Mouse (Mus musculus): Measurements from ENCODE around the gene 4930523C07Rik. TPM values are rescaled to one million over a fixed set of nuclear protein-coding genes. Genes with fewer than 3 reads are reported as not detected.

The 4930523C07Rik gene
- total and polyA plus RNA-seq, 2 experiments from 2014 or later = 3.3 to 3.8 TPM

- Histone ChIP-seq H3K9me3 (ENCODE audit: low read length) (no peaks in the 10 kb centered on the region), H3K27me3 (ENCODE audit: insufficient read depth, low read length) (no peaks in the 10 kb centered on the region), H3K4me2 (ENCODE audit: low read depth) (no peak overlapping the region), H3K36me3 (ENCODE audit: insufficient read depth) (no peaks in the 10 kb centered on the region), H3K4me1 (ENCODE audit: insufficient read depth) (0 out of 2 replicates have a peak, but pooled peaks cover 6% of the 10 kb centered on the region), H3K4me3 (ENCODE audit: low read depth, low read length) (no peak overlapping the region), H3K27ac (ENCODE audit: low read depth, low read length) (no peak overlapping the region), H3K9ac (no peak overlapping the region)
- 69% methylated on average over 5 of the region's 5 CpGs for WGBS
- DNase-seq = no peak
- no peak for TF ChIP-seq CTCF (IDR thresholded peaks at IDR 0.05; ENCODE audit: low read depth)
- no peak for ATAC-seq
Observed at GRCm38 (mm10) chr1:160045971-160046370, 1.8 kb downstream of the 4930523C07Rik start.

- Histone ChIP-seq H3K27ac (ENCODE audit: low read depth, low read length) (no peak overlapping the region), H3K4me1 (ENCODE audit: insufficient read depth) (0 out of 2 replicates have a peak, but pooled peaks cover 6% of the 10 kb centered on the region), H3K36me3 (ENCODE audit: insufficient read depth) (no peaks in the 10 kb centered on the region), H3K9me3 (ENCODE audit: low read length) (no peaks in the 10 kb centered on the region), H3K27me3 (ENCODE audit: insufficient read depth, low read length) (no peaks in the 10 kb centered on the region), H3K4me2 (ENCODE audit: low read depth) (no peak overlapping the region), H3K4me3 (ENCODE audit: low read depth, low read length) (no peak overlapping the region), H3K9ac (no peak overlapping the region)
- ATAC-seq (no peak), DNase-seq (no peak)
- no peak for TF ChIP-seq CTCF (IDR thresholded peaks at IDR 0.05; ENCODE audit: low read depth)
- 80% methylated on average over 4 of the region's 4 CpGs for WGBS
Observed at GRCm38 (mm10) chr1:160046786-160047185, 2.6 kb downstream of the 4930523C07Rik start.

GRCm38 (mm10) chr1:160047481-160047931 lies 3.3 kb downstream of the 4930523C07Rik start:
- Histone ChIP-seq H3K4me1 (ENCODE audit: insufficient read depth) (0 out of 2 replicates have a peak, but pooled peaks cover 6% of the 10 kb centered on the region), H3K27me3 (ENCODE audit: insufficient read depth, low read length) (no peaks in the 10 kb centered on the region), H3K4me2 (ENCODE audit: low read depth) (no peak overlapping the region), H3K36me3 (ENCODE audit: insufficient read depth) (no peaks in the 10 kb centered on the region), H3K9ac (no peak overlapping the region), H3K27ac (ENCODE audit: low read depth, low read length) (no peak overlapping the region), H3K9me3 (ENCODE audit: low read length) (no peaks in the 10 kb centered on the region), H3K4me3 (ENCODE audit: low read depth, low read length) (no peak overlapping the region)
- ATAC-seq (no peak), DNase-seq (no peak)
- WGBS = 92% methylated on average over 7 of the region's 7 CpGs
- no peak for TF ChIP-seq CTCF (IDR thresholded peaks at IDR 0.05; ENCODE audit: low read depth)

GRCm38 (mm10) chr1:160049131-160049880 lies 5.1 kb downstream of the 4930523C07Rik start:
- DNase-seq = no peak
- TF ChIP-seq CTCF (IDR thresholded peaks at IDR 0.05; ENCODE audit: low read depth) = no peak
- no peak for ATAC-seq
- 90% methylated on average over 5 of the region's 5 CpGs for WGBS
- Histone ChIP-seq H3K9me3 (ENCODE audit: low read length) (no peaks in the 10 kb centered on the region), H3K27ac (ENCODE audit: low read depth, low read length) (no peak overlapping the region), H3K4me3 (ENCODE audit: low read depth, low read length) (no peak overlapping the region), H3K9ac (no peak overlapping the region), H3K27me3 (ENCODE audit: insufficient read depth, low read length) (no peaks in the 10 kb centered on the region), H3K4me2 (ENCODE audit: low read depth) (no peak overlapping the region), H3K4me1 (ENCODE audit: insufficient read depth) (0 out of 2 replicates have a peak, but pooled peaks cover under 1% of the 10 kb centered on the region), H3K36me3 (ENCODE audit: insufficient read depth) (no peaks in the 10 kb centered on the region)

- no peak for DNase-seq
- H3K27me3 ChIP-seq (ENCODE audit: insufficient read depth, low read length) = no peaks in the 10 kb centered on the region
Observed at GRCm38 (mm10) chr1:160050898-160051297, 6.7 kb downstream of the 4930523C07Rik start.

GRCm38 (mm10) chr1:160052556-160053315 lies 8.6 kb downstream of the 4930523C07Rik start:
- Histone ChIP-seq H3K9me3 (ENCODE audit: low read length) (no peaks in the 10 kb centered on the region), H3K36me3 (ENCODE audit: insufficient read depth) (no peaks in the 10 kb centered on the region), H3K4me1 (ENCODE audit: insufficient read depth) (no peaks in the 10 kb centered on the region), H3K27me3 (ENCODE audit: insufficient read depth, low read length) (no peaks in the 10 kb centered on the region), H3K4me2 (ENCODE audit: low read depth) (no peak overlapping the region), H3K4me3 (ENCODE audit: low read depth, low read length) (no peak overlapping the region), H3K27ac (ENCODE audit: low read depth, low read length) (no peak overlapping the region), H3K9ac (no peak overlapping the region)
- ATAC-seq = no peak
- 94% methylated on average over 2 of the region's 2 CpGs for WGBS
- no peak for DNase-seq
- no peak for TF ChIP-seq CTCF (IDR thresholded peaks at IDR 0.05; ENCODE audit: low read depth)

More at GRCm38 (mm10) chr1:160050898-160051297, 6.7 kb downstream of the 4930523C07Rik start:
- H3K9me3 ChIP-seq (ENCODE audit: low read length) = no peaks in the 10 kb centered on the region
- H3K4me2 ChIP-seq (ENCODE audit: low read depth) = no peak overlapping the region
- 90% methylated on average over 6 of the region's 6 CpGs for WGBS
- ATAC-seq = no peak
- H3K4me1 ChIP-seq (ENCODE audit: insufficient read depth) = no peaks in the 10 kb centered on the region
- TF ChIP-seq CTCF (IDR thresholded peaks at IDR 0.05; ENCODE audit: low read depth) = no peak
- H3K36me3 ChIP-seq (ENCODE audit: insufficient read depth) = no peaks in the 10 kb centered on the region
- no peak overlapping the region for H3K9ac ChIP-seq
- no peak overlapping the region for H3K27ac ChIP-seq (ENCODE audit: low read depth, low read length)
- no peak overlapping the region for H3K4me3 ChIP-seq (ENCODE audit: low read depth, low read length)

Measured in forebrain, postnatal 0 days (tissue).